Mouse (Mus musculus) small intestine, adult 2 months (tissue): Measurements from ENCODE around the gene Hcn1.

Experiments
- CTCF ChIP-seq: fragments of 200-500 bp; IDR thresholded peaks from 2 replicates; pipeline ENCODE4 v1.5.1; 2012; ENCODE audit warnings: low read depth, mild to moderate bottlenecking, control low read depth, inconsistent platforms, low read length, moderate library complexity, mixed read lengths; ENCODE audit not compliant: insufficient replicate concordance, insufficient read length; ENCODE audit errors: extremely low read depth
- POLR2A ChIP-seq: fragments of 200-500 bp; IDR thresholded peaks from 2 replicates; pipeline ENCODE4 v1.6.1; 2012; ENCODE audit warnings: low read depth, mild to moderate bottlenecking, control low read depth, inconsistent platforms, low read length, moderate library complexity

DNA sequence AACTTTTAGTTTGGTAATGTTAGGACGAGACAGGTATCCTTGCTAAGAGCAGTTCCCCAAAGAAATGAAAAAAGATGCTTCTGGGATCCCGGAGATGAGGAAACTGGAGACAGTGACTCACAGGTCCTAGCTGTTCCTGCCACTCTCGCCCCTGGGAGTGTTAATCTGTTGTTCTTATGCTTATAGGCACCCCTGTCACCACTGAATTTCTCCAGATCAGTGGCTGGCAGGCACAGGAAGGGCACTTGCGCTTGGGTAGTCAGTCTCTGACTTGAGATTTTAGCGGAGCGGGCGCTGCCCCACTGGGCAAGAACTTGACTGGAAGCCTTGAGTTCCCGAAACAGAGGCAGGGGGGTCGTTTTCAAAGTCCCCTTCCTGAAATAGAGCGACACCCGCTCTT lies 1.3 kb downstream of the Hcn1 start:
- no peak for TF ChIP-seq POLR2A
- TF ChIP-seq CTCF: no peak
